Mouse (Mus musculus) cerebral cortex, adult 2 months (tissue): ENCODE measurements around the gene Prdm15.

Experiments
- whole genome bisulfite sequencing: fragments of 180-500 bp; shearing (Covaris S2); methylation state at CpG from one replicate; pipeline ENCODE4 v1.1.7; 2018; 5-methylcytosine and 5-hydroxymethylcytosine counted together

Gene Prdm15

DNA sequence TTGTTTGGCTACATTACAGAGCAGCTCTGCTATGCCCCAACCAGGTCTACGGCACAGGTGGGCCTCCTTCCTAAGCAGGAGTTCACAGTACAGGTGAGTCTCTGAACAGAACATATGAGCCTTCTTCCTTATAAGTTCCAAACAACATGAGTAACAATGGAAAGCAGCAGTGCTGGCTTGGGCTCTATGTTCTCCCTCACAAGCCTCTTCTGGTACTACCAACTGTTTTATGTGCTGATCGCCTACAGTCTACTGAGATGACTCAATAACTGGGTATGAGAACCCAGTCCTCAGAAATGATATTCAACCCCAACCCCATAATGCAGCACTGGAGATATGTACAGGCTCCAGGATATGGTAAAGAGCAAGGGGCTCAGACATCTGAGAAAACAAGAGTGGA lies 37.6 kb downstream of the Prdm15 start:
- WGBS, result 85% methylated on average over 2 of the region's 2 CpGs

GRCm38 (mm10) chr16:97808881-97809280 lies 42.8 kb downstream of the Prdm15 start:
- 54% methylated on average over 3 of the region's 3 CpGs for WGBS

DNA sequence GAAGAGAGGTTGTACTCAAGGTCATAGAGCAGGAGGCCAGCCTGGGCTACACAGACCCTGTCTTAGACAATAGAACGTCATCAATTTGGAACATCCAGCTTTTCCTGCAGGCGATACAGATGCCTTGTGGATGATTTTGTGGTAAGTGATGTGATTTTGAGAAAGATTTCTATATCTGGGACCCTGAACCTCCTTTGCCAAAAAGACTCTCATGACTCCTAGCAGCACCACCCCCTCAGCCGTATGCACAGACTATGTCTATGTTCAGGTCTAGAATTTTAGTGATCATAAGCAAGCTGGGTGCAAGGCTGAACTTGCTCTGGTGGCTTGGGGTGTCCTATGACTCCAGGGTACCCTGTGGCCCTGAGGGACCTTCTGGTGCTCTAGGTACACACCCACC lies 46.0 kb downstream of the Prdm15 start:
- WGBS, result 55% methylated on average over 3 of the region's 3 CpGs

GRCm38 (mm10) chr16:97804680-97805547 lies 46.7 kb downstream of the Prdm15 start:
- 69% methylated on average over 7 of the region's 7 CpGs for whole genome bisulfite sequencing

GRCm38 (mm10) chr16:97797950-97798869 lies 53.4 kb downstream of the Prdm15 start:
- WGBS, result 94% methylated on average over 7 of the region's 7 CpGs

DNA sequence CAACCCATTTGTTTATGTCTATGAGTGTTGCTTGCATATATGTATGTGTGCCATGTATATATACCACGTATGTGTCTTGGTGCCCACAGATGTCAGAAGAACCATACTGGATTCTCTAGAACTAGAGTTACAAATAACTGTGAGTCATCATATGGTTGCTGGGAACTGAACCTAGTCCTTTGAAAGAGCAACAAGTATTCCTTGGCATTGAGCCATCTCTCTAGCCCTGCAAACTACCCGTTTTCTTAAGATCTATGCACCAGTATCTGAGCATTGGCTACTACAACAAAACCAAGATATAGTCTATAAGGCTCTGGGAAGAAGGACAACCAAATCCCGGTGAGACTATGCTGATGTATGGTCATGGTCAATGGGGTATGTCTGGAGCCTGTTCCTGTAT lies 54.4 kb downstream of the Prdm15 start:
- WGBS, result 73% methylated on average over 3 of the region's 3 CpGs

DNA sequence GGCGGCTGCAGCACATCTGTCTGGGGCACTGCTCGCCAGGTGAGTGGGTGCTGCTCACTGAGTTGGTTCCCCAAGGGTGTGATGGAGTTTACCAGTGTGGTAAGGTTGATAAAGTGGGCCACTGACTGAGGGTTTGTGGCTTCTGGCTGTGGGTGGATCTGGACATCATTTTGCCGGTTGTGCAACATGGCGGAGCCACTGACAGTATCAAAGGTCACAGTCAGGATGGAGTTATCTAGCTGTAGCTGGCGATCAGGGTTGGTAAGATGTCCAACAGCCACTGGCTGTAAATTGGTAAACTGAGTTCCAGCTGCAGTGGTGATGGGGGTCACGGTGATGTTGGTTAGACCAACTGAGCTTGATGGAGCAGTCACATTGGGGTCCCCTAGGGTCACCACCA lies 57.4 kb downstream of the Prdm15 start:
- WGBS, result 94% methylated on average over 6 of the region's 6 CpGs

- WGBS, result 73% methylated on average over 5 of the region's 5 CpGs
Observed at GRCm38 (mm10) chr16:97783057-97783456, 68.6 kb downstream of the Prdm15 start.

GRCm38 (mm10) chr16:97778353-97779025 lies 73.2 kb downstream of the Prdm15 start:
- WGBS, result 16% methylated on average over 15 of the region's 15 CpGs

- WGBS, result 63% methylated on average over 3 of the region's 3 CpGs
Observed at GRCm38 (mm10) chr16:97766501-97766900, 85.1 kb downstream of the Prdm15 start.

DNA sequence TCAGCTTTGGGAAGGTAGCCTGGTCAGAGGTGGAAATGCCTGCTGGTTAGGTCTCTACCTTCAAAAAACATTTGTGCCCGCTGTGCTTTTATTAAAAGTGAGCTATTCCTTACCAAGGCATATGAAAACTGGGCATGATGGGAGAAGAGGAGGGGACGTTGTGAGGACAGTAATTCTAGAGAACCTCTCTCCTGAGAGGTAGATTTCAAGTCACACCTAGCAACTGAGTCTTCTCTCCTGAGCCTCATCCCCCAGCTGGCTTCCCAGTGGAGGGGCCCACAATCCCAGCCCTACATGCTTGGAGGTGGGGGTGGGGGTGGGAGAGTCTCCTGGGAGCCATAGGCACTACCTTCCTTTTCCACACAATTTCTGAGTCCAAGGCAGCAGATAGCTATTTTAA lies 87.0 kb downstream of the Prdm15 start:
- 90% methylated on average over 2 of the region's 2 CpGs for WGBS

- 39% methylated on average over 13 of the region's 13 CpGs for WGBS
Observed at GRCm38 (mm10) chr16:97763990-97764340, 87.7 kb downstream of the Prdm15 start.

DNA sequence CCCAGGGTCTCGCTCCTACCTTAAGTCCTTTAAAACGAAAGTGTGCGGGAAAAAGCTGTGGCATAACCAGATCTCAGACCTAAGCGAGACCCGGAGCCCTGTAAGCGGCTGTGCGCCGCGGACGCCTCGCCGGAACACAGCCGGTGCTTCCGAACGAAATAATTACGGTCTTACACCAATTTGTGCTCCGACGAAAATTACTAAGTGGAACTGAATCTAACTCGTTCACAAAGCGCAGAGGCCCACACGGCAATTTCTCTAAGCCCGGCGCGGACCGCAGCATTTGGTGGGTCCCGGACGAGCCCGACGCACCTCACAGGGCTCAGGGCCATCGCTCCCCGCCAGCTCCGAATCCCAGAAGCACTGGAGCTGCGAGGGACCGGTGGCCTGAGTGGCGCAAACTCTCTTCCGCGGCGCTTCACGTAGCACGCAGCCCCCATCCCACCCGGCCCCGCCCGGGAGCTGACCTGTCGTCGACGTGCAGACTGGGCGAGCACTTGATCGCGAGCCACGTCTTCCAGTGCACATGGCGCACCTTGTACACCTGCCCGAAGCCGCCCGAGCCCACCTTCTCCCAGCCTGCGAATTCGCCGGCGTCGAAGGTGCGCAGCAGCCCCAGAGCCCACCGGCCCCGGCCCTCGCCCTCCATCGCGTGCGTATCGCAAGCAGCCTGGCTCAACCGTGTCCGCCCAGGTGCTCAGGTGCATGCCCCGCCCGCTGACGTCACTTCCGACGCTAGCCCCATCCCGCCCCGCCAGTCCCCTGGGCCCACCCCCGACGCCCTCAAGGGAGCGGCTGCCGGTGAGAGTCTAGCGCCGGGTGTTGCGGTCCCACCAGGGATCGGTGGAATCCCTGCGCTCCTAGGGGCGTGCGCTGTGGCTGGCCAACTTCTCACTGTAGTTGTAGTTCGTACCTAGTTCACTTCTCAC lies 88.3 kb downstream of the Prdm15 start, which contains the start of gene Ripk4:
Gene Ripk4 (minus strand): TSS at position 727 of the 929 bp plus-strand sequence.
- 4% methylated on average over 88 of the region's 88 CpGs for WGBS

DNA sequence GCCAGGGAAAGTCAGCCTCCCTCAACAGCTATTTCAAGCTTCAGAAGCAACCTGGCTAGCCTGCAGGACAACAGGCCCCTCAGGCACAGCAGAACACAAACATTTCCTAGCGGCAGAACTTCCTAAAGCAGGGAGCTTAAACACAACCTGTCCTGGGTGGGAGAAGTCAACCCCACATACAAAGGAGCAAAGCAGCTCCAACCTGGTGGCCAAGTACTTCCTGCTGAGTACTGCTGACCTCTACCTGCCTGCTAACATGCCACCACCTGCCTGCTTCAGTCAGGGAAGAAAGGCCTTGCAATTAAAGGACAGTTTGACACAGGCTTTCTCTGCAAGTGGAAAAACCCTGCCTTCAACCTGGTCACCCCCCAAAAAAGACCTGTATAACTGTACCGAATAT lies 89.9 kb downstream of the Prdm15 start:
- WGBS, result 83% methylated on average over 2 of the region's 2 CpGs

GRCm38 (mm10) chr16:97759681-97760080 lies 92.0 kb downstream of the Prdm15 start:
- 63% methylated on average over 3 of the region's 3 CpGs for WGBS

GRCm38 (mm10) chr16:97758288-97758687 lies 93.4 kb downstream of the Prdm15 start:
- WGBS, result 94% methylated on average over 2 of the region's 2 CpGs

- 83% methylated on average over 2 of the region's 2 CpGs for WGBS
Observed at GRCm38 (mm10) chr16:97756460-97756859, 95.2 kb downstream of the Prdm15 start.

- WGBS, result 92% methylated on average over 3 of the region's 3 CpGs
Observed at GRCm38 (mm10) chr16:97752316-97752941, 99.2 kb downstream of the Prdm15 start.

- WGBS, result 67% methylated on average over 8 of the region's 8 CpGs
Observed at GRCm38 (mm10) chr16:97751884-97752283, 99.8 kb downstream of the Prdm15 start.

DNA sequence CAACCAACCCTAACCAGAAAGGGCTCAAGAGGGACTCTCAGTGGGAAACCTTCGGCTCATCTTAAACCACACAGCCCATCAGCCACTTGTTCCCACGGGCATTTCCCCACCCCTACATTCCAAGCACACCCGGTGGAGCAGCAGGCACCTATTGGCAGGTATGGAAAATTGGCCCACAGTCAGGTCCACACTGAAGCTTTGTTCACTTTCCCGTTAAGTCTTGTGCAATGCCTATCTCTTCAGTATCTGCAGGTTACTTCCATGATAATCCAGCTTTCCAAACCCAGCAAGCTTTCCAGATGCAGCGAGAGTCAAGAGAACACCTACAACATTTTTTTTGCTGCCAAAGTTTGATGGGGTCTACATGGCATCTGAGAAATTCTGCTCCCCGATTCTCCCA lies 103.2 kb downstream of the Prdm15 start:
- WGBS, result 91% methylated on average over 6 of the region's 6 CpGs
